Mouse (Mus musculus) liver, embryonic 16.5 days (tissue): ENCODE data around the gene Hist1h2ad. TPM values are rescaled to one million over a fixed set of nuclear protein-coding genes. Genes with fewer than 3 reads are reported as not detected.
"Not testable (repeated sequence)": the region's sequence is repeated elsewhere in the genome, so short reads cannot be mapped to it uniquely, and the experiment has no call there.

Source experiments
- ATAC-seq: fragments of 200-750 bp; cut with Nextera tagmentation; 2 replicates; pipeline ENCODE4 v1.8.0; 2017; ENCODE audit warnings: low read depth, mild to moderate bottlenecking, moderate number of reproducible peaks, moderate library complexity
- H3K27ac ChIP-seq: fragments of 300-500 bp; sonication (generic); 2 replicates; pipeline ENCODE4 v1.5.1; 2014; ENCODE audit warnings: mild to moderate bottlenecking, low read length
- H3K27me3 ChIP-seq: fragments of 300-500 bp; sonication (generic); 2 replicates; pipeline ENCODE4 v1.6.1; 2014; ENCODE audit warnings: low read depth, low read length, mixed read lengths; ENCODE audit not compliant: control insufficient read depth, insufficient read depth
- H3K36me3 ChIP-seq: fragments of 300-500 bp; sonication (generic); 2 replicates; pipeline ENCODE4 v1.6.1; 2014; ENCODE audit warnings: mild to moderate bottlenecking; ENCODE audit not compliant: control insufficient read depth, insufficient read depth
- H3K4me1 ChIP-seq: fragments of 300-500 bp; sonication (generic); 2 replicates; pipeline ENCODE4 v1.6.1; 2014; ENCODE audit warnings: low read depth, low read length, mixed read lengths; ENCODE audit not compliant: control insufficient read depth
- H3K4me2 ChIP-seq: fragments of 300-500 bp; sonication (generic); 2 replicates; pipeline ENCODE4 v1.6.1; 2014; ENCODE audit warnings: low read depth, low read length, mixed read lengths
- H3K4me3 ChIP-seq: fragments of 300-500 bp; sonication (generic); 2 replicates; pipeline ENCODE4 v1.5.1; 2014; ENCODE audit warnings: low read depth, mild to moderate bottlenecking, low read length
- H3K9ac ChIP-seq: fragments of 300-500 bp; sonication (generic); 2 replicates; pipeline ENCODE4 v1.6.1; 2014; ENCODE audit warnings: low read depth, low read length
- H3K9me3 ChIP-seq: fragments of 300-500 bp; sonication (generic); replicated peaks from 2 replicates; pipeline ENCODE4 v1.6.1; 2016; ENCODE audit warnings: low read length; ENCODE audit not compliant: control insufficient read depth
- WGBS: fragments of 180-500 bp; shearing (Covaris S2); extraction: QIAGEN DNeasy Blood & Tissue Kit; methylation state at CpG from one replicate; pipeline ENCODE4 v1.1.7; 2014; ENCODE audit not compliant: insufficient replicate concordance; 5-methylcytosine and 5-hydroxymethylcytosine counted together
- polyA plus RNA-seq: library from polyadenylated mRNA; unstranded; fragments of >200 nt; fragmentation: Nextera tagmentation; extraction: Ambion mirVana; gene quantifications from 2 replicates; pipeline ENCODE4 v1.2.1, GENCODE M21; 2015

The Hist1h2ad gene
- polyA plus RNA-seq, 1 experiment from 2014 or later, result 3.8 TPM

GRCm38 (mm10) chr13:23591206-23591605 lies 17.0 kb downstream of the Hist1h2ad start:
- Histone ChIP-seq H3K36me3 (no peaks in the 10 kb centered on the region), H3K27ac (no peak overlapping the region), H3K27me3 (no peaks in the 10 kb centered on the region), H3K4me2 (no peak overlapping the region), H3K9me3 (no peaks in the 10 kb centered on the region), H3K4me3 (no peak overlapping the region), H3K9ac (no peak overlapping the region), H3K4me1 (peaks cover 29% of the 10 kb centered on the region)
- no peak for ATAC-seq
- WGBS, result 90% methylated on average over 7 of the region's 7 CpGs

DNA sequence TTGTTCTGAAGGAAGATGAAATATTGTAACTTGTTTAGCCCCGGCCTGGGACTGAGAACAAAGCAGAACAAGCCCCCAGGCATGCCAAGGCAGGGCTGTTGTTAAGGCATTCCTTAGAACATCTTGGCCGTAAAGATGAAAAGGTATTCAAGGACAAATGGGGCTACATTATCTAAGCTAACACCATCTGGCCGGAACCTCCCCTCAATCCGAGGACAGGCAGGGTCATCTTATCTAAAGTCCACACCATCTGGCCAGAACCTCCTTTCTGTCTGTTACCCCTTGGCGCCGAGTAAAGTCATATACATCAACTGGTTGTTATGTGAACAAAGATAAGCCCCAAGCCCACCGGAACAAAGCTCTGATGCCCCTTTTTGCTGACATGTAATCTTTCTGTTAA lies 17.7 kb downstream of the Hist1h2ad start:
- 59% methylated on average over 7 of the region's 7 CpGs for WGBS
- H3K4me2 ChIP-seq, ATAC-seq, H3K27me3 ChIP-seq, H3K27ac ChIP-seq, H3K9me3 ChIP-seq, H3K4me3 ChIP-seq, H3K36me3 ChIP-seq, H3K9ac ChIP-seq: not testable (repeated sequence)
- H3K4me1 ChIP-seq, result peaks cover 34% of the 10 kb centered on the region

DNA sequence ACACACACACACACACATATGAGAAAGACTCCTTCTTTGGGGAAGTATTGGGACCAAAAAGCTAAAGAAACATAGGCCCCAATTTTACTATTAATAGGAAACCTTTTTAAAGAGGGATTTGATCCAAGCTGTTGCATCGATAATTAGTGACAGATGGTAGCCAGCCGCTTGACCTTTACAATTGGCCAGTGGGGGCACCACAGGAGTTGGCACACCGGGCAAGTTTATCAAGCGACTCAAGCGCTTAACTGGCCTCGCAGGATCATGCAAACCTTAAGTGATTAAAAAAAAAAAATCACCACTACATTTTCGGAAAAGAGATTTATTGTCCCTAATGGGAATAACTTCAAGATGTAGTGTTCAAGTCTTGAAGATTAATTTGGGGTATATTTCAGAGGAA lies 18.4 kb downstream of the Hist1h2ad start:
- Histone ChIP-seq H3K4me2 (no peak overlapping the region), H3K27ac (no peak overlapping the region), H3K4me1 (peaks cover 37% of the 10 kb centered on the region), H3K36me3 (no peaks in the 10 kb centered on the region), H3K27me3 (no peaks in the 10 kb centered on the region), H3K9ac (no peak overlapping the region), H3K9me3 (no peaks in the 10 kb centered on the region), H3K4me3 (no peak overlapping the region)
- WGBS, result 73% methylated on average over 7 of the region's 7 CpGs
- no peak for ATAC-seq

DNA sequence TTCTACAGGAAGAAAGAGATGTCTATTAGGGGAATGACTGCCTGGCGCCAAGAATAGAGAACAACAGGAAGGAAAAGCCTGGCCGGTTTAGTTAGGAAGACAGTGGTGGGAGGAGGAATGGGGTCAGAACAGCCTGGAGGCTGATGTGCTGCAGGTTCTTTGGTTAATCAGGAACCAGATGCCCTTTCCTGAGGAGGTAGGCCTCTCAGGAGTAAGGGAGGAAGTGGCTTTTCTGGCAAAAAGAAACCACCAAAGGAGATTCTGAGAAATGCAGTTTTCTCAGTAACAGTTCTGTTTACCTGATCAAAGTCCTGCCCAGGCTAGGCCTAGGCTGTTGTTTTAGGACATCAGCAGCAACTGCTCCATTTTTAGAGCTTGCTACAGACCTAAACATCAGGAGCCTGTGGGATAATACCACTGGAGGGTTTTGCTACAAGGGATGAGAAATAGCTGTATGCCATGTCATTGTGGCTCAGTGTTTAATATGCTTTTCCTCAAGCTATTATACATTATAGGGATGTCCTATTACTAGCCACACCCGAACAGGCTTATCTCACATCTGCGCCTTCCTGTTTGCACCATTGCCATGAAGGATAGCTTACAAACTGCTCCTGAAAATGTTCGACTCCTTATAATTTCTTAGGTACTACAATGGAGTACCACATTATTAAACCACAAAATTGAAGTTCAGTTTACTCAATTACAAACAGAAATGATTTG lies 19.0 kb downstream of the Hist1h2ad start:
- WGBS, result 13% methylated on average over 5 of the region's 5 CpGs
- H3K4me2 ChIP-seq, result peak overlapping the region; percentile 28; the same call in 1 of the 2 replicates

DNA sequence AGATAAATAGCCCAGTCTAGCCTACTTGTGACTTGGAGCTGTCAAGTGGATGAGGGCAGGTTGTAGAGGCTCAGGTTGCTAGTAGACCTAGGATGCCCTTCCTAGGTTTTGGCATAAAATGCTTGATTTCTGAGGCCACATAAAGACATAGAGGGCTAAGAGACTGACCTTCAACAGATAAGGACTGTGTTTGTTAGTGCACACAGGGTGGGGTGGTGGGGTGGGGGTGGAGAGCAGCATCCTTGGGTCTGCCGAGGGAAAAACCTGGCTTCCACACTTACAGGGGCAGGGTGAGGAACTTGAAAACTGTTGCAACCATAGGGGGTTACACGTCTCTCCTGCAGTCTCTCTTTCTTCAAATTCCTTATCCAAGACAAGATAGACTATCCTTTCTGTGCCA lies 21.0 kb downstream of the Hist1h2ad start:
- Histone ChIP-seq H3K9ac (peak overlapping the region; percentile 54), H3K27ac (peak overlapping the region; percentile 93), H3K4me2 (peak overlapping the region; percentile 46), H3K27me3 (no peaks in the 10 kb centered on the region), H3K4me1 (peaks cover 40% of the 10 kb centered on the region), H3K9me3 (no peaks in the 10 kb centered on the region), H3K4me3 (0 out of 2 replicates have a peak overlapping the region, but pooled peaks have one; percentile 5), H3K36me3 (no peaks in the 10 kb centered on the region)
- 20% methylated on average over 2 of the region's 2 CpGs for WGBS
- ATAC-seq, result peak; percentile 45

More for the DNA sequence above, 19.0 kb downstream of the Hist1h2ad start:
- Histone ChIP-seq H3K4me1 (peaks cover 40% of the 10 kb centered on the region), H3K4me3 (no peak overlapping the region), H3K36me3 (no peaks in the 10 kb centered on the region), H3K27ac (peak overlapping the region; percentile 77), H3K27me3 (no peaks in the 10 kb centered on the region), H3K9me3 (no peaks in the 10 kb centered on the region), H3K9ac (peak overlapping the region; percentile 44)
- ATAC-seq, result peak; percentile 39; the same call in 1 of the 2 replicates

DNA sequence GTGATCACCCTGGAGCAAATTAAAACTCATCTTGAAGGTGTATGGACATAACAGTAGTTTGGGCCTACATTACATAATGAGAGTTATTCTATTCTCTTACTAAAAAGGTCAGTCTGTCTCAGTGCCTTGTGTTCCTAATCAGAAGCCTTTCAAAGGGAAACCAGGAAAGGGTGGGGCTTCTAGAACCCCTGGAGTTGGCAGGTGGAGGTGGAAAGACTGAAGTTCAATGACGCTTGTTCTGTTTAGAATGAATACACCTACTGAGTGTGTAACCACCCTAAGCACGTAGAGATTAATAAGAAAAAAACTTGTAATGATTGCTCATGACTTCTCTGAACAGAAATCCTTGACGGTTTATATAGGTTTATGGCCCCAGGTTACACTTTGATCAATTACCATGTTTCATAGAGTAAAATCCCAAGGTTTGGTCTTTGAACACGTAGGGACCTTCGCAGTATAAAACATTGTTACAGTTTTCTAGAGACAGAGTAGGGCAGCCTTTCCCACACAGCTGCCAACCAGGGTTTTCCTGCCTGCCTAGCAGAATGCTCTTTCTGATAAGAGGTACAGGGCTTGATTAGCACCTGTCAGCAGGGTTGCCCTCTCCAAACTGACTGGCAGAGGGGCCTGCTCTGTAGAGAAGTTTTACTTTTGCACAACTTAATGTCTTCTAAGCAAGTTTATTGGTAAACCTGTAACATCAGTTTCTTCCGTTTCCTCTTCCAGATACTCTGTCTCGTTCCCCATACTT lies 21.6 kb downstream of the Hist1h2ad start:
- Histone ChIP-seq H3K9ac (peak overlapping the region; percentile 54), H3K27me3 (no peaks in the 10 kb centered on the region), H3K9me3 (no peaks in the 10 kb centered on the region), H3K4me3 (peak overlapping the region; percentile 9; the same call in 1 of the 2 replicates), H3K4me1 (peaks cover 40% of the 10 kb centered on the region), H3K27ac (peak overlapping the region; percentile 93), H3K36me3 (no peaks in the 10 kb centered on the region), H3K4me2 (peak overlapping the region; percentile 46)
- peak; percentile 95 for ATAC-seq
- 27% methylated on average over 7 of the region's 7 CpGs for WGBS

GRCm38 (mm10) chr13:23597957-23598356 lies 23.8 kb downstream of the Hist1h2ad start:
- 5% methylated on average over 9 of the region's 9 CpGs for WGBS
- Histone ChIP-seq H3K27ac (peak overlapping the region; percentile 51), H3K4me3 (no peak overlapping the region), H3K27me3 (no peaks in the 10 kb centered on the region), H3K9me3 (no peaks in the 10 kb centered on the region), H3K9ac (peak overlapping the region; percentile 30; the same call in 1 of the 2 replicates), H3K36me3 (no peaks in the 10 kb centered on the region), H3K4me1 (peaks cover 38% of the 10 kb centered on the region), H3K4me2 (0 out of 2 replicates have a peak overlapping the region, but pooled peaks have one; percentile 14)
- ATAC-seq, result no peak

DNA sequence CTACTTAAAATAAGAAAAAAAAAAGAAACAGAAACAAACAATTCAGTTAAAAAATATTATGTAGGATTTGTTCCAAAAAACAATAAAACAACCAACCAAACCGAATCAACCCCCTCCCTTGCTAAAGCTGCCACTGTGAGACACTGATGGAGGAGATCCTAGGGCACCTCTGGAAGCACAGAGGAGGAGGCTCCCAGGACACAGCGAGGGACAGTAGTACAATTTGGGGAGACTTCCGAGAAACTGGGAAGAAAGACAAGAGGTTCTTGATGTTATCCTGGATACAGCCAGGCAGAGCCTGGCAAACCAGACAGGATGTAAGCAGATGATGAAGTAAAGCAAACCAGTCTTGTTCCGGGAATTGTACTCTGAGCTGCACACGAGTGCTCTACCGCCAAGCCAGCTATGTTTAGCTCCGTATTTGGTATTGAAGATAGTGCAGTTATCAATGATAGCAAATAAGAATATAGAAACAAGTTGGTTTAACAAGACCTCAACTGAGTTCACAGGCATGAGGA lies 29.1 kb downstream of the Hist1h2ad start:
- peaks cover 4% of the 10 kb centered on the region for H3K4me1 ChIP-seq
- H3K27me3 ChIP-seq, result no peaks in the 10 kb centered on the region
- 40% methylated on average over 7 of the region's 7 CpGs for WGBS
- H3K9ac ChIP-seq, result peak overlapping the region; percentile 33; the same call in 1 of the 2 replicates
- H3K4me2 ChIP-seq, result no peak overlapping the region
- H3K9me3 ChIP-seq, result no peaks in the 10 kb centered on the region
- no peaks in the 10 kb centered on the region for H3K36me3 ChIP-seq
- no peak for ATAC-seq
- H3K27ac ChIP-seq, result no peak overlapping the region
- no peak overlapping the region for H3K4me3 ChIP-seq
